Mouse (Mus musculus) 3T3-L1 (cell line): ENCODE results near the gene Crybb2.
A peak's percentile ranks its signal among the peaks of the same experiment; 100 is the strongest.

Source experiments
- DNase-seq: peaks from one replicate; pipeline ENCODE4 v3.0.0-alpha.2; 2015; ENCODE audit warnings: low read depth, low spot score

The Crybb2 gene

DNA sequence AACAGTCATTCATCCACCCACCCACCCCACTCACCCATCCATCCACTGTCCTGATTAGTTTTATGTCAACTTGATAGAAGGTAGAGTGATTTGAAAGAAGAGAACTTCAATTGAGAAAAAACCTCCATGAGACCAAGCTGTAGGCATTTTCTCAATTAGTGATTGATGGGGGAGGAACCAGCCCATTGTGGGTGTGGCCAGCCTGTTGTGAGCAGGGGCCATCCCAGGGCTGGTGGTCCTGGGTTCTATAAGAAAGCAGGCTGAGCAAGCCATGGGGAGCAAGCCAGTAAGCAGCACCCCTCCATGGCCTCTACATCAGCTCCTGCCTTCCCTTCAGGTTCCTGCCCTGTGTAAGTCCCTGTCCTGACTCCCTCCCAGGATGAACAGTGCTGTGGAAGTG lies at the start of gene Crybb2:
Crybb2 (minus strand) TSS at position 101 of the 400 bp plus-strand sequence.
- DNase-seq: no peak

DNA sequence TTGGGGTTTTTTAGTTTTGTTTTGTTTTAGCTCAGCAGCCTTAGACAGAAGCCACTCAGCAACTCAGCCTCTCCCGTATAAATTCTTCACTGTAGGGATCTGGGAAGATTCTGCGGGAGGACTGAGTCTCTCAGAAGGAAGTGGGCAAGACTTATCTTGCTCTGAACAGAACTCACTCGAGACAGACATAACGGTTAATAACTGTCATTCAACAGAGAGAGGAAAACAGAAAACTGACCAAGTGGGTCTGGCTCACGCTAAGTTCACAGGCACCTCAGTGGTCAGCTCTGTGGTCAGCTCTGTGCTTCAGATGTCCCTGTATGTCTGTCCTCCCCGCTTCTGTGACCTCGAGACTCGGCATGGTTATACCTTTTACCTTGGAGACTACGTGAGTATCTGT lies 49.4 kb upstream of the Crybb2 start:
- no peak for DNase-seq

DNA sequence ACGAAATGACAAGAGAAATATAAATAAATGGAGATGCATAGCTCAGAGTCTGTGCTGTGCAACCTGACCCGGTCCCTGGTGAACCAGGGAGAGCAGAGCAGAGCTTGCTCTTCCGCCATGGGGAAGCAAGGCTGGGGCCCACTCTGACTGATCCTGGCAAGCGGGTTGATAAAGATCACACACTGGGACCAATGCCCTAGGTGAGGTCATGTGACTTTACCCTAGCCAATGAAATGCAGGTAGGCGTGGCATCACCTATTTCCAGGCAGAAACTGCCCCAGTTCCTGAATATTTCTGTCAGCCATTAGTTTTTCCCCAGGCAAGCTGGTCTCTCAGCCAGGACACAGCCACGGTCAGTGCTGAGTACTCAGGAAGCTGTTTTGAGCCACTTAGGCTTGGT lies 48.8 kb upstream of the Crybb2 start:
- no peak for DNase-seq

DNA sequence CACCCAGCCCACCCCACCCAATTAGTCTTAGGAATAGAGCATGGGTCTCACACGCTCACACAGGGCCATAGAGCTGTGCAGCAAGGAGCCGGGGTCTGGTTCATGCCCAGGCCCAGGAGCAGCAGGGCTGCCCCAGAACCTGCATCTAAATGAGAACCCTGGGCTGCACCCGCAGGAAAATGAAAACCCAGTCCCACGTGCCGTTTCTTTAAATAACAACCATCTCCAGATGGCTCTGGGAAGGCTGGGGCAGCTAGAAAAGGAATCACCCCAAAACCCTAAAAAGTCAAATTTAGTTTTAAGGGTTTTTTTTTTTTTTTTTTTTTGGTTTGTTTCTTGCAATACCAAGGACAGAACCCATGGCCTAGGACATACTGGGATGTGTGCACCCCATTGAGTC lies 47.4 kb upstream of the Crybb2 start:
- no peak for DNase-seq

DNA sequence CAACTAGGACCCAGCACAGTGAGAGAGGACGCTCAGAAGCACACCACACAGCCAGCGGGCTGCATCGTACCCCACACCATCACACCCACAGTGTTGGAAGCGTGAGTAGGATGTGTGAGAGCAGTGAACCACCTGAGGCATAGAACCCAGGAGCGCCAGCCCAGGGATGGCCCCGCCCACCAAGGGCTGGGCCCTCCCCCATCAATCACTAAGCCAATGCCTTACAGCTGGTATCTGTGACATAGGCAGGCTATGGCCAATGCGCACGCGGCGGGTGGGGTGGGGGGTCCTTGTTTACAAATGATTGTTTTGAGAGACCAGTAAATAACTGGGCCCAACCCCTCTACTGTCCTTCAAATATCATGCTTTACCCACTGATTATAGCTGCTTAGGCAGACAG lies 46.0 kb upstream of the Crybb2 start:
- no peak for DNase-seq

DNA sequence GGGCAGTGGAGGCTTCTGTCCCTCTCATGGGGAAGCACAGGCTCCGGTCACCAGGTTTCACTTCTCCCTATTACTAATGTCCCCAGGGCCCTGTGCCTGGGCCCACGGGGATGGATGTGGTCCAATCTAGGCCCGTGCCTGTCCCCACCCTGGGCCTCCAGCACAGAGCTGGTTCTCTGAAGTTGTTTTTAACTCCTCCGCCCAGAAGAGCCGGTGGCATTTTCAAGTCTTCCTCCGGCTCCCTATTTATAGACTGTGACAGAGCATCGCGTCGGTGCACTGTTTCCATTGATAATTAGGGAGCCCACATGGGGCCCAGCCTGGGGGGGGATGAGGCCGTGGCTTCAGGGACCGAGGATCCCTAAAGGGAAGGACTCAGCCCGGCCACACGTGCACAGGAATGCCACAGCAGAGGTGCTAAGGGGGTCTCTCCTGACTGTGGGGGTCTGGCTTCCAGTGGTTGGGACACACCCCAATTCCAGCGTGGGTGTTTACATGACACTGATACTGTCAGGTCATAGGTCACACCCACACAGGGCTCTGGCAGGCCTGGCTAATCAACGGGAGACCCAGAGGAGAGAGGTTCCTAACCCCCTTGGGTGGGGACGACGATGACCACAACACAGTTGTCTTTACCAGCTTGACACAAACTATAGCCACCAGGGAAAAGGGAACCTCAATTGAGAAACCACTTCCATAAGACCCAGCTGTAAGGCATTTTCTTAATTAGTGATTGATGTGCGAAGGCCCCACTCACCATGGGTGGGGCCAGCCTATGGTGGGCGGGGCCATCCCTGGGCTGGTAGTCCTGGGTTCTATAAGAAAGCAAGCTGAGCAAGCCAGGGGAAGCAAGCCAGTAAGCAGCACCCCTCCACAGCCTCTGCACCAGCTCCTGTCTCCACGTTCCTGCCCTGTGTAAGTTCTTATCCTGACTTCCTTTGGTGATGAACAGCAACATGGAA lies 44.6 kb upstream of the Crybb2 start:
- no peak for DNase-seq

DNA sequence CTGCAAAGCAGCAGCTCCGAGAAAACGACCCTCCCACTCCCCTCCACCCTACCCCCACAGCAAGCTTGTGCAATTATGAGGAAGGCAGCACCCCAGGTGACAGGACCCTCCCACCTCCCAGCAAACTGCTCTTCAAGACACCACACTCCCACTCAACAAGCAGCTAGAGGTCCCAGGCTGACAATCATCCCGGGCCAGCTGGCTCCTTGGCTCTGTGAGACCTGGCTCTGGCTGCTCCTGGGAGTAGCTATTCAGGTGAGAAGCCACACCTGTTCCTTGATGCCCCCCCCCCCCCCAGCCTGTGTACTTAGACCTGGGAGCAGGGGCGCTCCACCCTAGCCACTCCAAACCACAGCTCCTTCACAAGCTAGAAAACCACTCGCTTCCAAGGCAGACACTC lies 43.2 kb upstream of the Crybb2 start:
- DNase-seq: no peak

DNA sequence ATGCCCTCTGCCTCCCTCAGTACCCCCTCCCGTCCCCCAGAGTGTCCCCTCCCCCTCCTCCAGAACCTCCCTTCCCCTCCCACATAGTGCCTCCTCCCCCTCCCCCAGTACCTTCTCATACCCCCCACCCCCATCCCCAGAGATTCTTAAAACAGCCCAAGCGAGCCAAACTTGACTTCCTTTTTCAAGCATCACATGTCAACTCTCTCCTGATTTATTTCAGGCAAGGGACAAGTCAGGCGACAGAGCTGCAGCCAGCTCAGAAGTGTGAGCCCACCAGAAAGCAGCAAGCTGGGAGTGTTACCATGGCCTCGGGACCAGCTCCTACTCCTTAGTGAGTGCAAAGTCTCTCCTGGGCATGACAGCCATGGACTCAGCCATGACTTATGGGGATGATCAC lies 41.4 kb upstream of the Crybb2 start:
- no peak for DNase-seq

DNA sequence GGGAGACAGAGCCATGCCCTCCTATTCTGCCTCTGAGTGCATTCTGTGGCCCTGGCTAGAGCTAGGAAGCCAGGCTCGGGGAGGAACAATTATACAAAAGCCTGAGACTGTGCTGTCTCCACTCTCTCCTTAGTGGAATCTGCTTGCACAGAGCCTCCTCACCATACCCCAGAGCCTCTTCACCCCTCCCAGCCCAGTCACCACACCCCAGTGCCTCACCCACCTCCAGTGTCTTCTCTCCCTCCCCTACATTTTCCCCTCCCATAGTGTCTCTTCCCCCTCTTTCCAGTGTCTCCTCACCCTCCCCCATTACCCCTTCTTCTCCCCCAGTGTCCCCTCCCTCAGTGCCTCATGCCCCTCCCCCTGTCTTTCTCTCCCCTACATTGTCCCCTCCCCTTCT lies 41.0 kb upstream of the Crybb2 start:
- DNase-seq: no peak

DNA sequence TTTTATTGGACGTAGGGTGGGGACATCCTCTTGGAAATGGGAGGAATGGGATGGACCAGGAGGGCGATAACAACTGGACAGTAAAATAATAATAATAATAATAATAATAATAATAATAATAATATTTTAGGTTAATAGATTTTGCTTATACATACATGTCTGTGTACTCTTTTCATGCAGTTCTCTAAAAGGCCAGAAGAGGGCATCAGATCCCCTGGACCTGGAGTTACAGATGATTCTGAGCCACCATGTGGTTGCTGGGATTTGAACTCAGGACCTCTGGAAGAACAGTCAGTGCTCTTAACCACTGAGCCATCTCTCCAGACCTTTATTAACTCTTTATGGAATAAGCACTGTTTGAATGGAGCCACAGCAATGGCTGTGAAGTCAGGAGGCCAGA lies 39.7 kb upstream of the Crybb2 start:
- peak; percentile 3 for DNase-seq

DNA sequence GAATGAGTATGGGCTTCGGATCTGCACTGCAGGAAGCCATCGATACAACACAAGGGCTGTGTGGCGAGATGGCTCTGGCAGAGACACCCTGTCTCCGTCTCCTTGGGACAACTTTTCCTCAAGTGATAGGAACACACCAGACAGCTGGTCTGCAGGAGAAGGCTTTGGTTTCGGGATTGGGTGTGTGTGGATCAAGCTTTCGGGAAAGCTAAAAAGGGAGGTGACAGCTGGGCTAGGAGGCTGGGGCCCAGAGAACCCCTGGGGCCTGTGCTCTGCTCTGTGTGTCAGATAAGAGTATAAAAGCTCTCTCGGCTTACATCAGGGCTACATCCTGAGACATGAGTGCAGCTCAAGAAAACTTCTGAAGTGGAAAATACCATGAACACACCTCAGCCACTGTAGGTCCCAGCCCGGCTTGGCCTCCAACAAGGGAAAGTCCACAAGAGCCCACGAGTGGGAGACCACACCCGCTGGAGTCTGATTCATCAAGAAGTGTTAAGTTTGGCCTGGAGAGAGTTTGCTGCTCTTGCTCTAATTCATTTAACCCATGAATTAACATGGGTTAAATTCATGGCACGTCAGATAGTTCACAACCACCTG lies 38.3 kb upstream of the Crybb2 start:
- DNase-seq: no peak

DNA sequence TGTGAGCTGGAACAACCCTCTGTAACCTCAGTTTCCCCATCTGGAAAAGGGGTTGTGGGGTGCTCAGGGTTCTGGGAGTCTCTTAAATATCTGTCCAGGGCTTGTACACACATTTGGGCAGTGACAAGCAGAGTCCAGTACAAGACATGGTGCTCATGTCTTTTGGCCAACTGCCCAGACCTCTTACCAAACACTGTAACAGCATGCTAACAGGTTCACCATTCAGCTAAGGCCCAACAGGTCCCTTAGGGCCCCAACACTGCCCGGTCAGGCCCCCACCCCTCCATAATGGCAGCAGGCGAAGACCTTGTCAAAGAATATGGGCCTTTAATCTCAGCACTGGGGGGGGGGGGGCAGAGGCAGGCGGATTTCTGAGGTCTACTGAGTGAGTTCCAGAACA lies 37.8 kb upstream of the Crybb2 start:
- no peak for DNase-seq

DNA sequence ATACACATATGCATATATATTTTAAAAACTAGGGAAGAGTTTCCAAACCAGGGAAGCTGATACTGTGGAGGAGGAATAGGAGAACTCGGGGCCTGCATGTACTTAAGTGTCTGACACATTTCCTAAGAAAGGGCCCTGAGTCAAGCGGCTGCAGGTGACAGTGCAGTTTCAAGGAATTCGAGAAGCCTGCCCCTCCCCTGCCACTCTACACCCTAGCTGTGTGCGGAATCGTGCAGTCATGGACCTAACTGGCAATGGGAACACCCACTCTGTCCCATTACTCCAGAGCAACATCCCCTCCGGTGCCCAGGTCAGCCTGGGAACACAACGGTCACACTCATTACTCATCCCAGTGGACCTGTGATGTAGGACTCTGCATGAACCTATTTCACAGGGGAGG lies 36.7 kb upstream of the Crybb2 start:
- no peak for DNase-seq

DNA sequence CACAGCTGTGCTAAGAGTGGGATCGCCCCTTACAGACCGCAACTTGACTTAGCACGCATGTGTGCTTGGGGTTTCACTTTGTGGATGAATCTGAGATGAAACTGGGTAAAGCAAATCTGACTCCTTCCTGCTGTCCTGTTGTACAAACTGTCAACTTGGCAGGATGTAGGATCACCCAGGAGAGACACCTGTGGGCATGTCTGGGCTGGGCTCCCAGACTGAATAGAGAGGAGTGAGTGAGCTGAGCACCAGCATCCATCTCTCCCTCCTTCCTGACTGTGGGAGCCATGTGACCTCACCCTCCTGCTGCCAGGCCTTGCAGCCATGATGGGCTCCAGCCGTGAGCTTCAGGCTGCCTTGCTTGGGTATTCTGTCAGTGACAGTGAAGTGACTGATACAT lies 35.6 kb upstream of the Crybb2 start:
- DNase-seq: no peak

DNA sequence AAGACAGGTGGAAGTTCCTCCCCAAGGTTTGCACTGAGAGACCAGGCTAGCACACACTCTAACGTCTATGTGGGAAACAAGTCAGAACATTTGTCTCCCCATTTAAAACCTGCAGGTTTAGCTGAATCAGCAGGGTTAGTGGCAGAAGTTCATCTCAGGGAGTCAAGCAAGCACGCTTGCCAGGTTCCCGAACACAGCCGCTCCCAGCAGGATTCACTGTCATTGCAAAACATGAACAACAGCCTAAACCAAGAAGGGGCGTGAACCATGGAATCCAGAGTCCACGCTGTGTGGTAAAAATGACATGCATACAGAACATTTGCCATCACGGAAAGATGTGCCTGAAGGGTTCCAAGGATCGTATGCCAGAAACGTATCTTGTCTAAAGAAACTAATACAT lies 35.1 kb upstream of the Crybb2 start:
- DNase-seq: no peak

DNA sequence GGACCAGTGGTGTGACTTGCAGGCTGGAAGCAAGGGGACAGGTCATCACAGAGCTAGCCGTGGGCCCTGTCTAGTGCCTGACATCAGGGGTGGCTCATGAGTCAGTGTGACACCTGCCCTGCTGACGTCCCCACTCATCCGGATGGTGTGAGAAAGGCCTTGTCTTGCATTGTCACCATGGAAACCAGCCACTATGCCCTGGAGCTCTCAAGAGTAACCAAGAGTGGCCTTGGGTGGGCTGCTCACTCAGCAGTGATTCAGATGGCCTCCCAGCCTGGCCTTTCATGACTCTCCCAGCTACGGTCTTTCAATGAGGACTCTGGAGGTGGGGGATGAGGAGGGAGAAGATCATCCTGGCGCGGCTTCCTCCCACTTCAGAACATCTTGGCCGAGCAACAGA lies 32.5 kb upstream of the Crybb2 start:
- DNase-seq: no peak

DNA sequence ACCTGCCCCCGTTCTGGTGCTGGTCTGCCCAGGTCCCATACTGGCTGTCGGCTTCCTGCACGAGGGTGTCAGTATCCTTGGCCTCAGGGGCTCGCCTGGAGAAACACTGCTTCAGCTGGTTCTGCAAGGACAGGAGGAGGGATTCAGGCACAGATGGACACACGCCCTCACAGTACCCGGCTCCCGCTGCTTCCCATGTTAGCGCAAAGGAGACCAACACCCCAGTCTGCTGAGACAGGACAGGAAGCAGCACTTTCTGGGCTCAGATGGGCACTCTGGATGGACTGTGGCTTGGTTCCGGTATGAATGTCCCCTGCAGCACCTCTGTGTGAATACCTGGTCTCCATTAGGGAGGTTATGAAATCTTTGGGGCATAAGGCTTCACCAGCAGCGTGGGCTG lies 31.5 kb upstream of the Crybb2 start:
- no peak for DNase-seq

DNA sequence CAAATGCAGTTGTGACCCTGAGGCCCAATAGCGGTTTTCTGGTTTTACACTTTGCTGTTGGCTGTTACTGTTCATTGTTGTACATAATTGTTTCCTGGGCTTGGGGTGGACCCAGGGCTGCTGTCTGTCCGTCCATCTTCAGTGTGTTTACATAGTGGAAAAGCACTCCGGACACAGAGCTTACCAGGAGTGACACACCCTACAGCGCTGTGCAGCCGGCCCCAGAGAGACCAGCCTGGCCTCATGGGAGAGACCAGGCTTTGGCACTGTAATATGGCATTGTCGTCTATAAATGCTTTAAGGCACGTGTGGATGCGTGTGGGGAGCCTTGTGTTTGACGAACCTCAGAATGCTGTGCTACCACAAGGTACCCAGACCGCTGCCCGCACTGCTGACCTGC lies 30.5 kb upstream of the Crybb2 start:
- no peak for DNase-seq

DNA sequence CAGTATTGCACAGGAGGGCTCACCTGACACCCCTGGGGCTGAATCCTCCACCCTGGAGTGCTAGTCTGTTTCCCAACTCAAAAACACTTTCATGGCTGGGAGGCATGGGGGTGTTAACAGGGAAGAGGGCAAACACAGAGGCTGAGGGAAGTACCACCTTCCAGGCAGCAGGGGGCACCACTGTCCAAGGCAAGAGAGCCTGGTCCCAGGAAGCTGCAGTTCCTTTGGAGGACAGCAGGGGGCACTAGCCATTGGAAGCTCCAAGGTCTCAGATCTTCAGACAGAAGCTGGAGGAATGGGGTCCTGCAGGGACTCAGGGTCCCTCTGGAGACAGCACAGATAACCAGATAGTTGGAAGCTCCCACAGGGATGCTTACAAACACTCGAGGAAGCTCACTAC lies 29.6 kb upstream of the Crybb2 start:
- DNase-seq: peak; percentile 34

DNA sequence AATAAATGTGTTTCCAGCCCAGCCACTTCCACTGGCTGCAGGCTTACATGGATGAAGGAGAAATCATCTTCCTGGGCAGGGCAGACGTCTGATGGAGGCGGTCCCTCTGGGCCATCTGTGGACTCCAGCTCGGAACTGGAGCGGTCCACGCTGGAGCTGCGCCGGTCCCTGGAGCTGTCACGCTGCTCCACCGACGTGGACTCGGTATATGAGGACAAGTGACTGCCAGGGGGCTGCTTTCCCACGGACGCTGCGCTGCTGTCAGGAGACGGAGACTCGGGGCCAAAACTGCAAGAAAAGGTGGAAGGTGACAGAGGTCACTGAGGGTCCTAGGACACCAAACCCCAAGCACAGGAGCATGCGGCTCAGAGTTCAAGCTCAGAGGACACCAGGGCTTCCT lies 27.6 kb upstream of the Crybb2 start:
- DNase-seq: no peak

DNA sequence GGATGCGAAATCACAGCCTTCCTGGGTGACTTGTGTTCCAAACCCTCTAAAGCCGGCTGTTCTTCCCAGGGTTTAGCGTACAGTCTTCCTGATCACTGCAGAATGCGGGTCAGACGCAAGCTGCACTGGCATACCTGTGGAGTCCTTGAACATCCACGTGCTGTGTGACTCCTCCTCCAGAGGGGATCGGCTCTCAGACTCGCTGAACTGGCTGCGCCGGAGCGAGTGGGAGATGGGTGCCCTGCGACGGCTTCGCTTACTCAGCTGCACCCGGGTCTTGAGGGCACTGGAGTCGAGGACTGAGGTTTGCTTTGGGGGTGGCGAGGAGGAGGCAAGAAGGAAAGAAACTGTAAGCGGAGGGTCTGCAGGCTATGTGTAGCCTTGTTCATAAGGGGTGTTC lies 25.5 kb upstream of the Crybb2 start:
- DNase-seq: no peak

DNA sequence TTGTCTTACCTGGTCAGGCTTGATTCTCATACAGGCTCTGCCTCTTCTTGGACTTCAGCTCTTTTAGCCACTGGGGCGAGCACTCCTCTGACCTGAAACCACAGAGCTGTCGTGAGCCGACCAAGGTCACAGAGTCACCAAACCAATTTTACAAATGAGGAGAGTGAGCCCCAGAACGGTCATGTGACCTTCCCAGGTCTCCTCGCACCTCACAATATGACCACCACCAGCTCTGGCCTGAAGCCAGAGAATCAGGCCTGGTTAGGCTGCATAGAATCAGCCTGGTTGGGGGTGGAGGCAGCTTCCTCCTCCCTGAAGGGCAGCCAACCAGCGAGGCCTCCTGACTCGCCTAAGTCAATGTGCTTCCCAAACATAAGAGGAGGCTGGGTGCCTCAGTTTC lies 22.5 kb upstream of the Crybb2 start:
- DNase-seq: no peak

DNA sequence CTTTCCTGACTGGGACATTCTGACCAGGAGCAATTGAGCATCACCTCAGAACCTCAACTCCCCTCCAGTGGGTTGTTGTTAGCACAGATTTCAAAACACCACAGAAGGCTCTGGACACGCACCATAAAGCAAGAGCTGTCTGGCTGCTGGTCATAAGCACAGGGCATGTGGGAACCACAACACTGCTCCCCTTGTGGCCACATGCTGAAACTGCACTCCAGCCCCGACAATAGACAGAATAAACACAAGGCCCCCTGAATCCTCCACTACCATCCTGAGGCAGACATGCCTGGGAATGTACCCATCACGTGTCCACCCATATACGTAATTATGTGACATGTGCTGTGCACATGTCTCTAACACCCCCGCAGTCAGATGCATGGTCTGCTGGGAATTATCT lies 21.2 kb upstream of the Crybb2 start:
- DNase-seq: peak; percentile 12
